Mouse (Mus musculus): Measurements from ENCODE around the gene Cercam.

- TF ChIP-seq POLR2A (IDR thresholded peaks at IDR 0.05; ENCODE audit: control insufficient read depth, extremely low read depth, insufficient read depth, low read length, poor library complexity) = no peak
- TF ChIP-seq CTCF (IDR thresholded peaks at IDR 0.05; ENCODE audit: borderline replicate concordance, control insufficient read depth, extremely low read depth, insufficient read depth, low read length, poor library complexity) = no peak
Measured at GRCm38 (mm10) chr2:29853736-29854135, 15.2 kb upstream of the Cercam start.
